Mouse (Mus musculus): ENCODE results near the gene Gm10770. TPM values are rescaled to one million over a fixed set of nuclear protein-coding genes. Genes with fewer than 3 reads are reported as not detected.

Gene Gm10770
- polyA plus RNA-seq, 1 experiment from 2014 or later: not detected

Other genes starting within 250 kb of the Gm10770 start
- gene Zfp120, start 43.0 kb downstream of the Gm10770 start, polyA plus RNA-seq (2016; fragmentation: Nextera tagmentation; extraction: Ambion mirVana): 6.8 and 7.8 TPM in 2 replicates
- gene Gm14139, start 2.1 kb upstream of the Gm10770 start, polyA plus RNA-seq (2016; fragmentation: Nextera tagmentation; extraction: Ambion mirVana): not detected in 2 replicates
- 11.9 and 12.3 TPM in 2 replicates for gene Zfp937, start 38.4 kb upstream of the Gm10770 start, polyA plus RNA-seq (2016; fragmentation: Nextera tagmentation; extraction: Ambion mirVana)
- 4.6 and 5.3 TPM in 2 replicates for gene Gm21994, start 75.9 kb upstream of the Gm10770 start, polyA plus RNA-seq (2016; fragmentation: Nextera tagmentation; extraction: Ambion mirVana)
- gene Gm14124, start 77.8 kb upstream of the Gm10770 start, polyA plus RNA-seq (2016; fragmentation: Nextera tagmentation; extraction: Ambion mirVana): not detected in 2 replicates
- 2.0 and 2.7 TPM in 2 replicates for gene Gm10130, start 144.0 kb upstream of the Gm10770 start, polyA plus RNA-seq (2016; fragmentation: Nextera tagmentation; extraction: Ambion mirVana)
- gene 3300002I08Rik, start 183.1 kb upstream of the Gm10770 start, polyA plus RNA-seq (2016; fragmentation: Nextera tagmentation; extraction: Ambion mirVana): 11.9 and 13.7 TPM in 2 replicates